Mouse (Mus musculus): ENCODE measurements around the gene Gas2l1.

- TF ChIP-seq POLR2A (IDR thresholded peaks at IDR 0.05; ENCODE audit: borderline replicate concordance, control insufficient read depth, low read depth, low read length) (no peak), CTCF (IDR thresholded peaks at IDR 0.05; ENCODE audit: control insufficient read depth, insufficient read depth, low read length) (no peak)
These were observed 2.8 kb downstream of the Gas2l1 start for GRCm38 (mm10) chr11:5062326-5062725.
